Mouse (Mus musculus): Measurements from ENCODE around the gene Pdcd1lg2.

DNA sequence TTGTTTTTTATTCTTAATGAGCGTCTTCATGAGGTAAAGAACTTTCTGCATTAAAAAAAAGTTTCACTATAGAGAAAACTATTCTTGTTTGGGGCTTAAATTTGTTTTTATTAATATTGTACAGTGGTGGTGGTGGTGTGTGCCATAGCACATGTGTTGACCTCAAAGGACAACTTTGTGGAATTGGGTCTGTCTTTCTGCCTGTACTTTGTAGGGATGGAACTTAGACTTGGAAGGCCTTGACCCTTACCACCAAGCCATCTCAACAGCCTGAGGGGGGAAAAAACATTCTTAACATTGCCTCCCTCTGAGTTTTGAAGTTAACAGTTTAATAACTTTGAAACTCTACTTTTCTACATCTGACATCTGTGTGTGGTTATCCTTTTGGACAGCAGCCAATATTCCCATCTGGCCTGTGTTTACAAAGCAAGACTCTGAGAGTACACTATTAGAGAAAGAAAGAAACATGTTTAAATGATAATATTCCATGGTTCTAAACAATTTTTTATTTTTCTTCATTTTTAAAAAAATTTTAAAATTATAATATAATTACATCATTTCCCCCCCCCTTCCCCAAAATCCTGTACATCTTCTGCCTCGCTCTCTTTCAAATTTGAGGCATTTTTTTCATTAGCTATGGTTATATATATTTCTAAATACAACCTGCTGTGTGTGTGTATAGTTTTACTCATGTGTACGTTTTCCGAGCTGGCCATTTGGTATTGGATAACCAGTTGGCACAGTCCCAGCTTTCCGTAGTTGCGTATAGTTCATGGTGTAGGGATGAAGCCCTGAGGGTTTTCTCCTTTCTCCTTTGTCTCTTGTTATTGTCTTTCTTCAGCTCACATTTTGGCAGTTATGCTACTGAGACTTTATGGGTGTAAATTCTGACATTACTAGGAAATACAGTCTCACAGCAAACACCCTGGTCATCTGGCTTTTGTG lies 2.0 kb downstream of the Pdcd1lg2 start:
- TF ChIP-seq CTCF (IDR thresholded peaks at IDR 0.05; ENCODE audit: insufficient read depth, low read length) (no peak), POLR2A (IDR thresholded peaks at IDR 0.05; ENCODE audit: borderline replicate concordance, extremely low read depth, low read depth, low read length) (no peak)

Measured in lung, adult 2 months (tissue).